1 mouse cellular context compared by ENCODE assay signal in the genomic region with DNA sequence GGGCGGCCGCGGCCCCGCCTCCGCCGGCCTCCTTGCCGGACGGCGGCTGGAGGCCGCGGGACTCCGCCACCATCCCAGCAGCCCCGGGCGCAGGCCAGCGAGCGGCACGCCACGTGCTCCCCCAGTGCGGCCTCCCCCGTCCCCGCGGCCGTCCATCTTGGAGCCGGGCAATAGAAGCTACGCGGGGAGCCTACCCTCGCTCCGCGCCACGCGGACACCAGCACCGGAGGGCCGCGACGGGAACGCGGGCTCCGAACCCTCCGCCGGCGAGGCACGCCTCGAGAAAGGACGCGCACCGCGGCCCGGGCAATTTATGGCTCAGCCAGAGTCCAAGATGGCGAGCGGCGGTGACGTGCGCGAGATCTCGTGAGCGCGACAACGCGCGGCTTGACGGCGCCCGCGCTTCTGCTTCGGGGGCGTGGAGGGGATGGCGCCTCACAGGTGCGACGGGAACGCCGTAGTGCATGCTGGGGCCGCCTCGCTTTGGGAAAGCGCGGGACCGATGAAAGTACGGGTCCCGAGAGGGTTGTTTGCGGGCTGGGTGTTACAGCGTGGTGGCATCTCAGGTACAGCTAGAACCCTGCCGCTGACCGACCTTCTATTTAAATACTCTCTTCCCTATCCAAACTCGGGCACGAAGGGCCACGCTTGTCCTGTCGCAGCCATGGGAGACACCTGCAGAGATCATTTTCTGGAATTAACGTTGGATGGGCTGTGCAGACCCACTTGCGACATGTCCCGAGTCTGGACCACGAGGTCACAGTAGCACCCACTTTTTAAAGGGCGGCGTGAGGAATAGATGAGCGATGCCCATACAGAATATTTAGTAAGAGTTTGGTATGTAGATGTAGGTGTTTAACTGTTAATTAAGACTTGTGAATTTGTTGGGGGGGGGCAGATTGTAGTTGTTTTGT.
TF ChIP-seq lines count a peak whose summit lies in the region.

Gene Mgme1, plus strand, starts transcription at position 157 of the 914 bp plus-strand sequence.
Gene Snx5, minus strand, starts transcription at position 400 of the 914 bp plus-strand sequence.

TF ChIP-seq in MEL, 35 proteins besides CTCF, POLR2A, EP300 and RAD21 (continued from another document):
- TF ChIP-seq TBP (IDR thresholded peaks at IDR 0.05; ENCODE audit: low read depth, low read length) = peak; percentile 94
- no peak for TF ChIP-seq ETS1 (IDR thresholded peaks at IDR 0.05; ENCODE audit: low read depth, low read length)
- TF ChIP-seq USF1 (IDR thresholded peaks at IDR 0.05; ENCODE audit: low read depth, low read length) = peak; percentile 68
